Mouse (Mus musculus) cerebellum, adult 2 months (tissue): ENCODE measurements around the gene Atp1a4.

ENCODE experiments used
- CTCF ChIP-seq: fragments of 200-500 bp; IDR thresholded peaks from 2 replicates; pipeline ENCODE4 v1.5.1; 2011; ENCODE audit warnings: low read depth, mild to moderate bottlenecking, control low read depth, low read length, moderate library complexity, borderline replicate concordance; ENCODE audit not compliant: insufficient read depth
- POLR2A ChIP-seq: fragments of 200-500 bp; IDR thresholded peaks from 2 replicates; pipeline ENCODE4 v1.6.1; 2011; ENCODE audit warnings: low read length, control low read depth, borderline replicate concordance; ENCODE audit not compliant: insufficient read depth

GRCm38 (mm10) chr1:172286740-172287139, 28.5 kb upstream of the Atp1a4 start:
- TF ChIP-seq CTCF (no peak), POLR2A (no peak)
